Mouse (Mus musculus): ENCODE measurements around the gene Vax2. TPM values are rescaled to one million over a fixed set of nuclear protein-coding genes. Genes with fewer than 3 reads are reported as not detected.

The Vax2 gene
- polyA plus RNA-seq, 1 experiment from 2014 or later: not detected

DNA sequence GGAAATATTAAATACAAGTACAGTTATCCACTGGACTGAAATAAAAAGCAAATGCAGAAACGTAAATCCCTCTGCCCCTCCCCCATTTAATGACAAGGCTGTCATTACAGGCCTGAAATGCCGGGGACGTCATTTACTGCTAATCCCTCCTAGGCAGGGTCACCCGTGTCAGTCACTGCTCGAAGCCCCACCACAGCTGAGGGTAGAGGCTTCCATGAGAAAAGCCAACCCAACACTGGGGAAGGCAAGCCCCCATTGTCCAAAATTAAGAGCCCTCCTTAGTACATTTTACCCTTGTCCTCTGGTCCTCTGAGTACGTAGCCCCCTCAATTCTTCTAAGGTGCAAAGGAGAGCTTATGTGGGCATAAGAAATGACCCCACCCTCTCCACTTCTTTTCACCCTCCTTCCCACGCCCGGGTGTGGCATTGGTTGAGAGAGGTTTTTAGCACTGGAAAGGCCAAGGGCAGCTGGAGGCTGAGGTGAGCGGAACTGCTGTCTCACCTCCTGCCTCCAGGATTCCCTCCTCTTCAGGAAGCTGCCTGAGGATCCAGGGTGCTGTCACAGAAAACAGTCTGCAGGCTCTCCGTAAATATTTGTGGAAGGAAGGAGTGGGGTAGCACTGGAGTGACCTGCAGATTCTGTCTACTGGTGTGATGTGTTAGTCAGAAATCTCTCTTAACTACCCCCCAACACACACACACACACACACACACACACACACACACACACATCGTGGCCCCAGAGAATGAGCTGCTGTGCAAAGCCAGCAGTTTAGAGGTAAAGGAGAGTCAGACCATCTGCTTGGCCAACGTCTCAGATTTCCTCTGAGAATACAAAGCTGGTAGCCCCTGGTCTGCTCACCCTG lies 2.4 kb downstream of the Vax2 start:
- H3K9me3 ChIP-seq: no peaks in the 10 kb centered on the region
- peaks cover 99% of the 10 kb centered on the region for H3K27me3 ChIP-seq
- H3K27ac ChIP-seq: no peak overlapping the region
- peaks cover 24% of the 10 kb centered on the region for H3K4me1 ChIP-seq
- no peak overlapping the region for H3K9ac ChIP-seq
- no peak overlapping the region for H3K4me2 ChIP-seq
- no peak for ATAC-seq (ENCODE audit: insufficient number of reproducible peaks, insufficient read depth, low FRiP score, low TSS enrichment, low read depth)
- no peaks in the 10 kb centered on the region for H3K36me3 ChIP-seq
- no peak overlapping the region for H3K4me3 ChIP-seq
- WGBS: 3% methylated on average over 12 of the region's 12 CpGs

- Histone ChIP-seq H3K4me3 (no peak overlapping the region), H3K9me3 (no peaks in the 10 kb centered on the region), H3K27ac (no peak overlapping the region), H3K4me2 (no peak overlapping the region), H3K36me3 (no peaks in the 10 kb centered on the region), H3K4me1 (peaks cover 24% of the 10 kb centered on the region), H3K9ac (no peak overlapping the region), H3K27me3 (peaks cover 99% of the 10 kb centered on the region)
- 1% methylated on average over 34 of the region's 34 CpGs for WGBS
- ATAC-seq (ENCODE audit: insufficient number of reproducible peaks, insufficient read depth, low FRiP score, low TSS enrichment, low read depth): no peak
Observed at GRCm38 (mm10) chr6:83714221-83715123, 3.4 kb downstream of the Vax2 start.

GRCm38 (mm10) chr6:83715461-83716196 lies 4.6 kb downstream of the Vax2 start:
- 2% methylated on average over 30 of the region's 30 CpGs for WGBS

GRCm38 (mm10) chr6:83717026-83717425 lies 6.0 kb downstream of the Vax2 start:
- Histone ChIP-seq H3K27ac (no peak overlapping the region), H3K9ac (no peak overlapping the region), H3K4me3 (no peak overlapping the region), H3K36me3 (no peaks in the 10 kb centered on the region), H3K4me2 (no peak overlapping the region), H3K27me3 (peaks cover 99% of the 10 kb centered on the region), H3K9me3 (no peaks in the 10 kb centered on the region), H3K4me1 (peaks cover 7% of the 10 kb centered on the region)
- no peak for ATAC-seq (ENCODE audit: insufficient number of reproducible peaks, insufficient read depth, low FRiP score, low TSS enrichment, low read depth)
- 1% methylated on average over 8 of the region's 8 CpGs for WGBS

More at GRCm38 (mm10) chr6:83715461-83716196, 4.6 kb downstream of the Vax2 start:
- peaks cover 99% of the 10 kb centered on the region for H3K27me3 ChIP-seq
- H3K9ac ChIP-seq: no peak overlapping the region
- H3K4me2 ChIP-seq: no peak overlapping the region
- H3K9me3 ChIP-seq: no peaks in the 10 kb centered on the region
- peaks cover 21% of the 10 kb centered on the region for H3K4me1 ChIP-seq
- no peak overlapping the region for H3K4me3 ChIP-seq
- ATAC-seq (ENCODE audit: insufficient number of reproducible peaks, insufficient read depth, low FRiP score, low TSS enrichment, low read depth): no peak
- no peaks in the 10 kb centered on the region for H3K36me3 ChIP-seq
- H3K27ac ChIP-seq: no peak overlapping the region

DNA sequence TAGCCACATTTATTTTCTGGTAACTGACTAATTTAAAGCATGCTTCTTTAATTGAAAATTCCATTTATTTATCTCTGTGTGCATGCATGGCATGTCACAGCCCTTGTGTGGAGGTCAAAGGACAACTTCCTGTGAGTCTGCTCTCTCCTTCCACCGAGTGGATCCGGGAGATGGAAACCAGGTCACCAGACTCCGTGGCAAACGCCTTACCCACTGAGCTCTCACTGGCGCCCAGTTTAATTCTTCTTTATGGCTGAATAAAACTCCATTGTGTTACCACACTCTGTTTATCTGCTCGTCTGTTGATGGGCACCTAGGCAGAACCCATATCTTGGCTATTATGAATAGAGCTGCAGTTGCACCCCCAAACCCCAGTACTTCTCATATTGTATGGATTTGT lies 11.5 kb downstream of the Vax2 start:
- Histone ChIP-seq H3K36me3 (no peaks in the 10 kb centered on the region), H3K27ac (no peak overlapping the region), H3K27me3 (peaks cover 81% of the 10 kb centered on the region), H3K4me3 (no peak overlapping the region), H3K9ac (no peak overlapping the region), H3K4me2 (no peak overlapping the region), H3K9me3 (no peaks in the 10 kb centered on the region), H3K4me1 (no peaks in the 10 kb centered on the region)
- 17% methylated on average over 6 of the region's 6 CpGs for WGBS
- no peak for ATAC-seq (ENCODE audit: insufficient number of reproducible peaks, insufficient read depth, low FRiP score, low TSS enrichment, low read depth)

DNA sequence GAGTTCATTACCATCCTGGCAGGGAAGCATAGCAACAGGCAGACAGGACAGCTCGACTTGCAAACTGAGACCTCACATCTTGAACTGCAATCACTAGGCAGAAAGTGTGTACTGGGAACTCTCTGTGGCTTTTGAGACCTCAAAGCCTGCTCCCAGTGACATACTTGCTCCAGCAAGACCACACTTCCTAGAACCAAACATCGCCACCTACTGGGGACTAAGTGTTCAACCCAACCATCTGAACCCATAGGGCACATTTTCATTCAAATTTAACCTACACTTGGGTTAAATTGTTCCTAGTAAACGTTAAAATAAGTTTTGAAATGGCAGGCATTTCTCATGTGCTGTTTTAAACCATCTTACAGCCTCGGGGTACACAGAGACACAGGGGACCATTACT lies 16.1 kb downstream of the Vax2 start:
- Histone ChIP-seq H3K36me3 (no peaks in the 10 kb centered on the region), H3K9ac (no peak overlapping the region), H3K4me1 (no peaks in the 10 kb centered on the region), H3K27me3 (peaks cover 57% of the 10 kb centered on the region), H3K27ac (no peak overlapping the region), H3K4me3 (no peak overlapping the region), H3K9me3 (no peaks in the 10 kb centered on the region), H3K4me2 (no peak overlapping the region)
- ATAC-seq (ENCODE audit: insufficient number of reproducible peaks, insufficient read depth, low FRiP score, low TSS enrichment, low read depth): no peak
- WGBS: 38% methylated on average over 4 of the region's 4 CpGs

DNA sequence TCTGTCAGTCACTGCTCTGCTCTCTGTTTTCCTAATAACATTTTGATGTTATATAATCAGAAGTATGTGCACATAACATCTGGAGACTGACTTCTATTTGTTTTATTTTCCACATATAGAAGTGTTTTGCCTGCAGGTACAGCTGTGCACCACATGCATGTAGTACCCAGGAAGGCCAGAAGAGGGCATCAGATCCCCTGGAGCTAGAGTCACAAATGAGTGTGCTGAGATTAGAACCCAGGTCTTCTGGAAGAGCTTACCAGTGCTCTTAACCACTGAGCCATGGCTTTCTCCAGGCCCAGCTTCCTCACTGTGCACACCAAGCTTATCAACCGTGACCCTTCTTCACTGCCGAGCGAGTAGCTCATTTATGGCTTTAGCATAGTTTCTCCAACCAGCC lies 17.4 kb downstream of the Vax2 start:
- Histone ChIP-seq H3K4me2 (no peak overlapping the region), H3K36me3 (no peaks in the 10 kb centered on the region), H3K9ac (no peak overlapping the region), H3K4me1 (no peaks in the 10 kb centered on the region), H3K9me3 (no peaks in the 10 kb centered on the region), H3K27me3 (peaks cover 52% of the 10 kb centered on the region), H3K4me3 (no peak overlapping the region), H3K27ac (no peak overlapping the region)
- ATAC-seq (ENCODE audit: insufficient number of reproducible peaks, insufficient read depth, low FRiP score, low TSS enrichment, low read depth): no peak
- WGBS: 89% methylated on average over 3 of the region's 3 CpGs

DNA sequence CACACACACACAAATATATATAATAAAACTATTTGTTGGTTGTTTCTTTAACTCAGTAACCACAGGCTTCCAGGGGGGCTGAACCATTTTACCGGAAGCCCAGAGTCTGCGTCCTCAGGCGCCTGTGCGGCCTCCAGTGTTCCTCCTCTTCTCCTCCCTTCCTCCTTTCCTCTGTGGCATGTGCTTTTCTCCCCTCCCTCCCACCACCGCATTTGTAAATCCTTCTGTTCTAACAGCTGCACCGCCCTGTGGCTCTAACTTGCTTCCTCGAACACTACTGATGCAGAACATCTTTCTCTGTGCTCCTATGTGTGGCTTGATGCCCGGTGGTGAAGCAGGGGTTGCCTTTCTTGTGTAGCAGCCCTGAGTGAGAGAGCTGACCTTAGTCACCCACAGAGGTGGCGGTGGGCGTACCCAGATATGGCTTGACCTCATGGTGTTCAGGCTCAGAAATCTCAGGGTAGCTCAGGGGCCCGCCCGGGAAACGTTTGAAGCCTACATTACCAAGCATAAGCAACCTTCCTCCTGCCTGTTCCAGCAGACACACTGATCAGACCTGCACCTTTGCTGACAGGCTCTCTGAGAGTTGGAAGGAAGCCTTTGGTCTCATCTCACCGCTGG lies 18.4 kb downstream of the Vax2 start:
- H3K9me3 ChIP-seq: peaks cover 7% of the 10 kb centered on the region; the same call in 1 of the 2 replicates
- no peaks in the 10 kb centered on the region for H3K36me3 ChIP-seq
- H3K4me2 ChIP-seq: no peak overlapping the region
- no peak overlapping the region for H3K9ac ChIP-seq
- no peaks in the 10 kb centered on the region for H3K4me1 ChIP-seq
- no peak overlapping the region for H3K4me3 ChIP-seq
- H3K27ac ChIP-seq: no peak overlapping the region
- H3K27me3 ChIP-seq: peaks cover 44% of the 10 kb centered on the region
- 58% methylated on average over 14 of the region's 14 CpGs for WGBS
- ATAC-seq (ENCODE audit: insufficient number of reproducible peaks, insufficient read depth, low FRiP score, low TSS enrichment, low read depth): no peak

DNA sequence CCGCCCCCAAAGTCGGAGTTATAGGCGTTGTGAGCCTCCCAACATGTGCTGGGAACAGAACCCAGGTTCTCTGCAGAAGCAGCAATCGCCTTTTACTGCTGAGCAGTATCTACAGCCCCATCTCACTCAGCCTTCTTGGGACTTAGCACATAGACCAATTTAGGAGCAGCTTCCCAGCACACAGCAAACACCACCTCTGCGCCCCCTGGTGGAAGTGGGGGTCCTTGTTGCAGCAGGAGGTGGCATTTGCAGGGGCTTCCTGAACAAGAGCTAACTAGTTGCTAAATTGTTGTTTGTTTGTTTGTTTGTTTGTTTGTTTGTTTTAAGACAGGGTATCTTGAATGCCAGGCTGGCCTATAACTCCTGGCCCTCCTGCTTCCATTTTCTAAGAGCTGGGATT lies 20.1 kb downstream of the Vax2 start:
- Histone ChIP-seq H3K27me3 (peaks cover 44% of the 10 kb centered on the region), H3K9me3 (peaks cover 7% of the 10 kb centered on the region; the same call in 1 of the 2 replicates), H3K4me2 (no peak overlapping the region), H3K4me1 (no peaks in the 10 kb centered on the region), H3K27ac (no peak overlapping the region), H3K4me3 (no peak overlapping the region), H3K9ac (no peak overlapping the region), H3K36me3 (no peaks in the 10 kb centered on the region)
- ATAC-seq (ENCODE audit: insufficient number of reproducible peaks, insufficient read depth, low FRiP score, low TSS enrichment, low read depth): no peak
- 36% methylated on average over 5 of the region's 5 CpGs for WGBS

GRCm38 (mm10) chr6:83737311-83737710 lies 26.2 kb downstream of the Vax2 start:
- Histone ChIP-seq H3K4me2 (no peak overlapping the region), H3K9ac (no peak overlapping the region), H3K9me3 (peaks cover 14% of the 10 kb centered on the region; the same call in 1 of the 2 replicates), H3K36me3 (no peaks in the 10 kb centered on the region), H3K4me1 (peaks cover 4% of the 10 kb centered on the region; the same call in 1 of the 2 replicates), H3K27me3 (peaks cover 36% of the 10 kb centered on the region), H3K27ac (no peak overlapping the region), H3K4me3 (no peak overlapping the region)
- WGBS: 37% methylated on average over 13 of the region's 13 CpGs
- ATAC-seq (ENCODE audit: insufficient number of reproducible peaks, insufficient read depth, low FRiP score, low TSS enrichment, low read depth): 0 out of 2 replicates have a peak, but pooled peaks have one; percentile 34

DNA sequence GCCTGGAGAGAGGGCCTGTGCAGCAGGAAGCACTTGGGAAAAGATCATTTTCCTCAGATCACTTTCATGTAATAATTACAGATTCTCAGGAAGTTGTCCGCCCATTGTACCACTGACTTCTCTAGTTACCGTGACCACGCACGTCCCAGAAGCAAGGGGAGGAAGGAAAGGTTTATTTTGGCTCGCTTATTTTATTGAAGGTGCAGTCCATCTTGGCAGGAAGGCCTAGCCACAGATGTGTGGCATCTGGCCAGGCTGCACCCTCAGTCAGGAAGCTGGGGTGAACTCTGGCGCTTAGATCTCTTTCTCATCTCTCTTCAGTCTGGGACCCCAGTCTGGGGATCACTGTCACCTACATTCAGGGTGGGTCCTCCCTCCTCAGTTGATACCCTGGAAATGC lies 27.5 kb downstream of the Vax2 start:
- Histone ChIP-seq H3K9ac (no peak overlapping the region), H3K27ac (no peak overlapping the region), H3K4me2 (no peak overlapping the region), H3K36me3 (no peaks in the 10 kb centered on the region), H3K4me3 (no peak overlapping the region), H3K9me3 (peaks cover 14% of the 10 kb centered on the region; the same call in 1 of the 2 replicates), H3K27me3 (peaks cover 37% of the 10 kb centered on the region), H3K4me1 (peaks cover 7% of the 10 kb centered on the region; the same call in 1 of the 2 replicates)
- no peak for ATAC-seq (ENCODE audit: insufficient number of reproducible peaks, insufficient read depth, low FRiP score, low TSS enrichment, low read depth)
- 40% methylated on average over 6 of the region's 6 CpGs for WGBS
